Mouse (Mus musculus) cerebellum, adult 8-10 months (tissue): Measurements from ENCODE around the gene Rab21.

Experiments
- DNase-seq: peaks from one replicate; pipeline ENCODE4 v3.0.0; 2022

The Rab21 gene

DNA sequence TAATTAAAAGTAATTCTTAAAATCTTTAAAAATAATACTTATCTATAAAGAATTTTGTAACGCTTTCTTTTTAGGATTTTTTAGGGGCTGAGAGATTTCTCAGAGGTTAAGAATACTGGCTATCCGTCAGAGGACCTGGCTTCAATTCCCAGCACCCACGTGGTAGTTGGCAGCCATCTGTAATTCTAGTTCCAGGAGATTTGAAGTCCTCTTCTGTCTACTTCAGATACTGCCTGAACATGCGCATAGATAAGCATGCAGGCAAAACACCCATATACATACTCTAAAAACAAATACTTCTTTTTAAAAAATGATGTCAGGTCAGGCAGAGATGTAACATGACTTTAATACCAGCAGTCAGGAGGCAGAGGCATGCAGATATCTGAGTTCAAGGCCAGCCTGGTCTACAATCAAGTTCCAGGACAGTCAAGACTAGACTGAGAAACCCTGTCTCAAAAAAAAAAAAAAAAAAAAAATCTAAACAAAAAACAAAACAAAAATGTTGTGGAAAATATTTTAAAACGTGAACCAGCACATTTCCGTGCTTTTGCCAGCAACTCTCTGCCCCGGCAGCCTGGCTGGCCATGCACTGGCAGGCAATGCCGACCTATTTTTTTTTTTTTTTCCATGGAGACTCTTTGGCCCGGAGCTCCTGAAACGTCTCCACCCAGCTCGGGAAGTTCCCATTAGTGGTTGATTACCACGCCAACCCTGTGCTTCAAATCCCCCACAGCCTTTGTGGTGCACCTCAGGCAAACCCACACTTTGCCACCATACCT is 44.6 kb downstream of the Rab21 start:
- DNase-seq, result no peak

DNA sequence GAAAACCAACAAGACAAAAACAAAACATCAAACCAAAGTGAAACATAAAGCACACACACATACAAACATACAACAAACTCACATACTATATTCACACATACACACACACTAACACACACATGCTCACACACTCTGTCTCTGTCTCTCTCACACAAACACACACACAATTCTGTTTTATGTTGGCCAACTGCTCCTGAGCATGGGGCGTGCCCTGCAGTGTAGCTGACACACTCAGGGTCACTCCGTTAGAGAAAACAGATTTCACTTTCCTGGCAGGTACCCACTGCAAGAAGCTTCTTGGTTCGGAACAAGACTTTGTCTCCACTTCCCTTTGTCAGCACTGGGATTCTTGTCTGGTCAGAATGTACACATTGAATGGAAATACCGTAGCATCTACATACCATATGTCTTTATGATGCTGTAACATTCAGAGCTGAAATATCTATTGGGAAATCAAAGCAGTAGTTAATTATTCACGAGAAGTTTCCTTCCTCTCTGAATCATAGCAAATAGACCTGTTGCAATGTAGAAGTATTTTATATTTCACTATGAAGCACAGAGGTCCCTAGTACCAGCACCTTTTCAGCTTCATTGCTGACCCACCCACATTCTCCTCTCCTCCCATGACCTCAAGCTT is 52.4 kb downstream of the Rab21 start:
- DNase-seq, result no peak

DNA sequence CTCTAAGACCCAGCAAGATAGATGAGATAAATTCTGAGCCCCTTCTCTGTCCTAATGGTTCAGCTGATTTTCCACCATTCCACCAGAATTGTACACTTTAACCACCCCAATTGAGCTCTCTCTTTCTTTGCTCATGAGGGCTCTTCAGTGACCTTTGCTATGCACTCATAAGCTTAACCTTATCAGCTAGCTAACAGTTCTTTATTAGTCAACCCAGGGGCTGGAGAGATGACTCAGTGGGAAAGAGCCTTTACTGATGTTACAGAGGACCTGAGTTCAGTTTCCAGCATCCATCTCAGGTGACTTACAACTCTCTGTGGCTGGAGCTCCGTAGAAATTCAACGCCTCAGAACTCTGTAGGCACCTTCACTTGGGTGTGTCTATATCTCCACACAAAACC is 53.1 kb downstream of the Rab21 start:
- no peak for DNase-seq

GRCm38 (mm10) chr10:115261428-115261827 is 54.0 kb downstream of the Rab21 start:
- DNase-seq, result no peak

- no peak for DNase-seq
These were observed 59.2 kb downstream of the Rab21 start for GRCm38 (mm10) chr10:115256162-115256561.

DNA sequence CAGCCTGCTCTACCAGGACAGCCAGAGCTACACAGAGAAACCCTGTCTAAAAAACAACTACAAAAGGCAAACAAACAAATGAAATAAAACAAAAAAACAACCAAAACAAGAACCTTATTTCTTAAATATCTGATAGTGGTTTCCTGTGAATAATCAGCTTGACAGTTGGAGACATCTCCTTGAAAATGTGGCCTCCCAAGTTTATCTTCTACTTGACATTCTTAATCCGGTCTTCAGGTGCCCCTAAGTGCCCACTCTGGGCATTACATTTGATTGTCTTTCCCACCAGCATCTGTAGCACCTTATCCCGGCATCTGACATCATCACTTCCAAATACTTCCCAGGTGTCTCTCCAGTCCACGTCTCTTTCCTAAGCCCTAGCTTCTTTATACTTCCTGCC is 61.9 kb downstream of the Rab21 start:
- DNase-seq, result no peak

DNA sequence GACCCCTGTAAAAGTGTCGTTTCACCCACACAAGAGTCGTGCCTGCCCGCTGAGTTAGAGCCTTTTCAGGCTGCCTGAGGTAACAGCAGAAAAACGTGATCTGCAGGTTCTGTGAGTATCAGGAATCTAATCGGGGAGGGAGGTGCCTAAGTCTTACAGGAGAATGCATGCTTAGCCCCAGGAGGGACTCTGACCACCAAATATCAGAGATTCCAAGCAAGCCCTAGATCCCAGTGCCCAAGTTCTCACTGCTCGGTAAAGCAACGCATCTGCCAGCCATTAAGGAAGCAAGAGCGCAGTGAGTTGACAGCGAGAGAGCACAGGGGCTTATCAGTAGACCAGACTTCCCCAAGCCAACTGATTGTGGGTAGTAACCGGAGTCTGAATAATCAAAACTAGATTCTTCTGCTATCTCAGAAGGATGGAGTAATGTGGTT is 63.1 kb downstream of the Rab21 start:
- no peak for DNase-seq

- DNase-seq, result peak; percentile 97
These were observed 64.1 kb downstream of the Rab21 start, which contains the start of gene Tbc1d15 for GRCm38 (mm10) chr10:115251088-115251934. TSS of gene Tbc1d15 (minus strand) at chr10:115251467.

- no peak for DNase-seq
These were observed 64.9 kb downstream of the Rab21 start for GRCm38 (mm10) chr10:115250235-115251087.

GRCm38 (mm10) chr10:115248041-115248440 is 67.4 kb downstream of the Rab21 start:
- DNase-seq, result peak; percentile 19

- DNase-seq, result no peak
These were observed 69.9 kb downstream of the Rab21 start for GRCm38 (mm10) chr10:115245488-115245887.

GRCm38 (mm10) chr10:115241082-115241595 is 74.3 kb downstream of the Rab21 start:
- DNase-seq, result no peak

GRCm38 (mm10) chr10:115237931-115238330 is 77.5 kb downstream of the Rab21 start:
- DNase-seq, result no peak
